Mouse (Mus musculus) mature B cell (primary cell): ENCODE measurements around the gene Ubtfl1.
"Not testable (repeated sequence)": the region's sequence is repeated elsewhere in the genome, so short reads cannot be mapped to it uniquely, and the experiment has no call there.

Experiments used
- in situ Hi-C: fragments of 300-500 bp; cut with MboI; formaldehyde crosslinking; loops from 2 replicates; pipeline ENCODE4 v1.14.3; 2019

Gene Ubtfl1

GRCm38 (mm10) chr9:18404118-18404517 lies at the start of gene Ubtfl1:
Gene Ubtfl1 (plus strand): TSS chr9:18404418.
- in situ Hi-C loops = no loop called here

DNA sequence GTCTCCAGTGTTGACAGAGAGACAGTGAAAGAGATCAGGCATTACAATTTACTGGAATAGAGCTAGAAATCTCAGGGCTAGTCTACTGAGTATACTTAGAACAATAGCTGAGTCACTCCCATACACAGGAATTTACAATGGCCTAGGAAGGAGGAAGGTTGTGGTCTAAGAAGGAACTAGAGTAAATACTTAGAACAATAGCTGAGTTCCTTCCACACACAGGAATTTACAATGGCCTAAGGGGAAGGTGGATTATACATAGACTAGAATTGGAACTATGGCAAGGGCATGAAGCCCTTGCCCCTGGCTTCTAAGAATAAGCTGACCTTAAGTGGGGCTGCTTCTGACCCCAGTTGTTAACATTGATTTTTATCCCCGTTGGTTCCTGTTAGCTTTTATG lies 31.2 kb upstream of the Ubtfl1 start:
- in situ Hi-C loops = not testable (repeated sequence)

GRCm38 (mm10) chr9:18385782-18386181 lies 18.4 kb upstream of the Ubtfl1 start:
- in situ Hi-C loops = no loop called here

DNA sequence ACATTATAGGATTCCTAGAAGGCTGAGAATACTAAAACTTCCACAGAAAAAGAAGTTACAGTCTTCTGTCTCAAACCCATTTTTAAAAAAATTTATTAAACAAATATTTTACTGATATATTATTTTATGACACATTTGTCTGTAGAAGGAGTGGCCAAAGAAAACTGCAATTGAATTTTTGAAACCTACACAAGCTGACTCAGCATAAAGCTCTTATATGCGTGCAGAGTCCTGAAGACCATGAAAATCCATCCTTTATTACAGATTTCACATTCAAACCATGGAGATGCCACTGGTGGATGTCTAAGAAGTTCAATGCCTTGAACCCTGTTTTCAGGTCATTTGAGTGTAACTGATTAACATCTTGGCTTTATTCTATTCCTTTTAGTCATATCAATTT lies 4.6 kb upstream of the Ubtfl1 start:
- in situ Hi-C loops = no loop called here

- in situ Hi-C loops = not testable (repeated sequence)
These were observed 1.3 kb upstream of the Ubtfl1 start, which contains the start of gene Naalad2 for GRCm38 (mm10) chr9:18402895-18403294. Gene Naalad2 (minus strand): TSS chr9:18402995.

DNA sequence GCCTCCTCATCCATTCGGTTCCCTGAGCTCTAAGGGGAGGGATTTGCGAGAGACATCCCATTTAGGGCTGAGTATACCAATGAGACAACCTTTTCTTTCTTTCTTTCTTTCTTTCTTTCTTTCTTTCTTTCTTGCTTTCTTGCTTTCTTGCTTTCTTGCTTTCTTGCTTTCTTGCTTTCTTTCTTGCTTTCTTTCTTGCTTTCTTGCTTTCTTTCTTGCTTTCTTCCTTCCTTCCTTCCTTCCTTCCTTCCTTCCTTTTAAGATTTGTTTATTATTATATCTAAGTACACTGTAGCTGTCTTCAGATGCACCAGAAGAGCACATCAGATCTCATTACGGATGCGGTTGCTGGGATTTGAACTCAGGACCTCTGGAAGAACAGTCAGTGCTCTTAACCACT lies 8.2 kb downstream of the Ubtfl1 start:
- in situ Hi-C loops = not testable (repeated sequence)

DNA sequence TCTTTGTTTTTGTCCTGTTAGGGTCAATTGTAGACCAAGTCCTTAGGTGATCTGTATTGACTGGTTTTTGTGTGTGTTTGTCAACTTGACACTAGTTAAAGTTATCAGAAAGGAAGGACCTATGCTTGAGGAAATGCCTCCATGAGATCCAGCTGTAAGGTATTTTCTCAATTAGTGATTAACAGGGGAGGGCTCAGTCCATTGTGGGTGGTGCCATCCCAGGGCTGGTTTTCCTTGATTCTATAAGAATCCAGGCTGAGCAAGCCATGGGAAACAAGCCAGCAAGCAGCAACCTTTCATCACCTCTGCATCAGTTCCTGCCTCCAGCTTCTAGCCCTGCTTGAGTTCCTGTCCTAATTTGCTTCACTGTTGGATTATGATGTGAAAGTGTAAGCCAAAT lies 26.1 kb downstream of the Ubtfl1 start, which contains the start of gene Mbd3l2:
Gene Mbd3l2, plus strand, starts transcription at position 301 of the 400 bp plus-strand sequence.
- in situ Hi-C loops = no loop called here

- in situ Hi-C loops = no loop called here
These were observed 27.5 kb downstream of the Ubtfl1 start for GRCm38 (mm10) chr9:18431687-18432086.

DNA sequence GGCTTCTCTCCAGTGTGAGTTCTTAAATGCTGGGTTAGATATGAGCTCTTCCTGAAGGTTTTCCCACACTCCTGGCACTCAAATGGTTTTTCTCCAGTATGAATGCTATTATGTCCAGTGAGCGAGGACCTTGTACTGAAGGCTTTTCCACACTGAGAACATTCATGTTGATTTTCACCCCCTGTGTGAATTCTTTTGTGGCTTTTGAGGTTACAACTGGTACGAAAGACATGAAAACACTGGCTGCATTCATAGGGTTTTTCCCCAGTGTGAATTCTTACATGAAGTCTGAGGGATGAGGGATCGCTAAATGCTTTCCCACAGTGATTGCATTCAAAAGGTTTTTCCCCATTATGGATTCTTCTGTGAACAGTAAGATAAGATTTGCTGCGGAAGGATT lies 52.3 kb downstream of the Ubtfl1 start:
- in situ Hi-C loops = no loop called here
